Mouse (Mus musculus) brown adipose tissue, adult 24 weeks (tissue): ENCODE results near the gene Fntb. TPM values are rescaled to one million over a fixed set of nuclear protein-coding genes. Genes with fewer than 3 reads are reported as not detected.
"Not testable (repeated sequence)": the region's sequence is repeated elsewhere in the genome, so short reads cannot be mapped to it uniquely, and the experiment has no call there.

Source experiments
- H3K27ac ChIP-seq: fragments of 200-500 bp; replicated peaks from 2 replicates; pipeline ENCODE4 v1.5.1; 2012; ENCODE audit warnings: low read depth, mild to moderate bottlenecking, low read length
- H3K4me1 ChIP-seq: fragments of 200-500 bp; 2 replicates; pipeline ENCODE4 v1.6.1; 2012; ENCODE audit warnings: low read length, mixed read lengths; ENCODE audit not compliant: control insufficient read depth, insufficient read depth, insufficient read length
- H3K4me3 ChIP-seq: fragments of 200-500 bp; 2 replicates; pipeline ENCODE4 v1.5.1; 2012; ENCODE audit warnings: low read depth, mild to moderate bottlenecking, low read length, moderate library complexity; ENCODE audit not compliant: insufficient read depth
- polyA plus RNA-seq: library from polyadenylated mRNA; stranded (reverse); fragments of >200 nt; gene quantifications from 2 replicates; pipeline ENCODE4 v1.2.4, GENCODE M21; 2012; ENCODE audit not compliant: missing spikeins, insufficient read depth, insufficient read length

Fntb gene
- polyA plus RNA-seq, 1 experiment, result 20.7 TPM

DNA sequence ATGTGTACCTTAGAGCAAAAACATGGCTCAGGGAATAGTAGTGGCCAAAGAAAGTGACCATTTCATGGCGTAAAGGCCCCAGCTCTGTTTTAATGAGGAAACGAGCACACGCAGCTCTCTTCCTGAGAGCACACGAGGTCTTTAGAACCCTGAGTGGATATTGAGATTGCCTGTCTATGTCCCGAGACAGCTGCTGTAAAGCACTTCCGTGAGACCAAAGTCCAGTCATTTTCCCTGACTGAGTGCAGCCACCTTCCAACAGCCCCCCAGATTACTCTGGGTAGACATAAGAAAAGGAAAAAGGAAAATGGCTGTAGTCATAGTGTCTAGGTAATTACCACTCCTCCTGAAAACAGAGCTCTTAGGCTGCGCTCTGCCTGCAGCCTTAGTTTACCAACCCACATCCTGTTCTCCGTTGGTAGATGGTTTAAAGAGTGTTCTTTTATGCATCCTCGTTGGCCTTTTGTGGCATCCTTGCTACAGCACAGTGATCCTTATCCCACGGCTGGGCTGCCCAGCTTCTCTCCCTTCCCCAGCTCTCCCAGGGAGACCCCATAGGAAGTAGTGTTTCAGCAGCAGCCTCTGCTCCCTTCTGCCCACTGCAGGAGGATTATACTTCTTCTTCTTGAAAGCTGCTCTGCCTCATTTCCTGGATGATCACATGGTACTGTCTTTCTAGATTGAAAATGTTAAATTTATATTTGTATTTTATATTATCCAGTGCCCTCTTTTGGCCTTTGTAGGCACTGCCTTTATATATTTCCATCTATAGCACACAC is 13.1 kb downstream of the Fntb start:
- Histone ChIP-seq H3K27ac (no peak overlapping the region), H3K4me3 (no peak overlapping the region), H3K4me1 (peaks cover 6% of the 10 kb centered on the region)

DNA sequence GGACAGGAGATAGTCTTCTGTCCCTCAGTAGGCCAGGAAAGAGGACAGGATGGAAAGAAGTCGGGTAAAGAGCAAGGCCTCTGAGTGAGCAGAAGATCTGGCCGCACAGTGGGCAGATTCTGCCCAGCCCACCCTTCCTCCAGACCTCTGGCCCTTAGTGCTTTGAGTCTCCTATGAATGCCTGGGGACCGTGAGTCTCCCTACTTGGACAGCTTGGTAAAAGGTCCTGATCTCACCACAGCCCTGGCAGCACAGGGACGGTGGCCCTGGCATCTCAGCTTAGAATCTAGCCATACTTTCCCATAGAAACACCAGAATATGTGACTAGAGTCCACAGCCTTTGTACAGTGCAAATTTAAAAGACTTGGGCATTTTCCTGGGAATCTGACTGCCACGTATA is 14.6 kb downstream of the Fntb start:
- Histone ChIP-seq H3K4me3 (no peak overlapping the region), H3K27ac (no peak overlapping the region), H3K4me1 (peaks cover 3% of the 10 kb centered on the region; the same call in 1 of the 2 replicates)

- Histone ChIP-seq H3K4me3 (no peak overlapping the region), H3K4me1 (no peaks in the 10 kb centered on the region), H3K27ac (no peak overlapping the region)
Measured at GRCm38 (mm10) chr12:76780639-76781468, 15.5 kb downstream of the Fntb start.

- no peak overlapping the region for H3K4me3 ChIP-seq
- H3K4me1 ChIP-seq, result no peaks in the 10 kb centered on the region
- H3K27ac ChIP-seq, result no peak overlapping the region
Measured at GRCm38 (mm10) chr12:76784056-76784619, 18.7 kb downstream of the Fntb start.

DNA sequence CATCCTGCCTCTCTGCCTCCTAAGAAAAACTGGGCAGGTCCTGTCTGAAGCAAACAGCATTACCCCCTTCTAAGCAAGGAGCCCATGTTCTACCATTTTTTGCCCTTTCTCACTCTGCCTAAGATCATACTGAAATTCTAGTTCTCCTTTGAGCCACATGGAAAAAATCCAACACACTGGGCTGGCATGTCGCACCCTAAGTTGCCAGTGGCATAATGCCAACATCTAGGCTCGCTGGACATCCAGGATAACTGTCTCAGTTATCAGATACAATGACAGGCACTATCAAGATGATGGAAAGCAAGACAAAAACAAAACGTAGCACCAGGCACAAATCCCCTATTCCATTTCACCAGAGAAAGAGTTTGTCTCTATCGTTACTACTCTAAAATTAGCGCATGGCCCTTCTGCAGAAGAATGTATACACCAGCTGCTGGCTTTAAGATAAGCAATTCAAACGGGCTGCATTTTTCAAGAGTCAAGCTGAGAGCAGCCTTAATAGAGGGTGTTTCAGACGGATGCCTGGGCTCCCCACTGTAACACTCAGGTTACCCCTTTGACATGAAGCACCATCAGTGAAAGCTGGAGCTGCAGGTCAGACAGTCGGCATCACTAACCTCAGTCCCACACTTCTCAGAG is 25.2 kb downstream of the Fntb start:
- no peak overlapping the region for H3K27ac ChIP-seq

DNA sequence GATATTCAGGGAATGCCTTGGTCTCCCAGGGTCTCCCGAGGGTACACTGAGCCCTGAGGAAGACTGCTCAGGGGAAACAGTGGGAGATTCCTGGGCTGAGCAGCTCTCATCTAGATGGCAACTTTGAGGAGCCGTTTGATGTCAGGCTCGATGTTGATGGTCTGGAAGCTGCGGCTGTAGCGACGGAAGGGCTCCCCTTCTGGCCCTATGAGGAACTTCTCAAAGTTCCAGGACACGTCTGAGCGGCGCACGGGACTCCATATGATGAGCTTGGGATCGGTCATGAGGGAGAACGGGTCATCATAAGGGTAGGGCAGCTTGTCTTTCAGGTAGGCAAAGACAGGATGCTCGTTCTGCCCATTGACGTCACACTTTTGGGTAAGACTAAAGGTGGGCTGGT is 27.2 kb downstream of the Fntb start:
- not testable (repeated sequence) for H3K4me1 ChIP-seq, H3K4me3 ChIP-seq, H3K27ac ChIP-seq

More for the DNA sequence above, 25.2 kb downstream of the Fntb start:
- H3K4me3 ChIP-seq, result no peak overlapping the region
- no peaks in the 10 kb centered on the region for H3K4me1 ChIP-seq

GRCm38 (mm10) chr12:76795350-76795749 is 30.0 kb downstream of the Fntb start, which contains the start of gene Gpx2:
Gene Gpx2 (minus strand): TSS chr12:76795554.
- no peaks in the 10 kb centered on the region for H3K4me1 ChIP-seq
- no peak within 1 kb of the TSS for H3K4me3 ChIP-seq
- no peak within 1 kb of the TSS for H3K27ac ChIP-seq

GRCm38 (mm10) chr12:76796938-76797539 is 31.6 kb downstream of the Fntb start:
- no peaks in the 10 kb centered on the region for H3K4me1 ChIP-seq
- H3K27ac ChIP-seq, result no peak overlapping the region
- no peak overlapping the region for H3K4me3 ChIP-seq

- H3K4me1 ChIP-seq, result no peaks in the 10 kb centered on the region
- no peak overlapping the region for H3K27ac ChIP-seq
- H3K4me3 ChIP-seq, result no peak overlapping the region
Measured at GRCm38 (mm10) chr12:76798008-76798720, 32.8 kb downstream of the Fntb start.

DNA sequence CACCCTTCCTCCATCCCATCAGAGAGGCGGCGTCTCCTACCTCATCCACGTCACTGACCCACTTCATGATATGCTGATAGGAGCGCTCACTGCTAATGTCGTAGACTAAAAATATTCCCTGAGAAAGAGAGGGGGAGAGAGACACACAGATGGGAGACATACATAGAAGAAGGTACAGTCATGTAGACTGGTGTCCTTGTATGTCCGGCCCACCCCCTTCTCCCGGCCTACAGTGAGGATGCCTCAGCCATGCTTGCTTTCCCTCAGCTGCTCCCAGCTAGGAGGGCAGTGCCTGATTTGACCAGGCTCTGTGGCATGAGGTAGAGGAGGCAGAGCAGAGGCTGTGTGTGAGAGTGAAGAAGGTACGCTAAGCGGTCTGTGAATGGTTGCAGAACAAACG is 37.6 kb downstream of the Fntb start:
- no peak overlapping the region for H3K27ac ChIP-seq

GRCm38 (mm10) chr12:76803700-76804252 is 38.4 kb downstream of the Fntb start:
- H3K4me3 ChIP-seq, result no peak overlapping the region
- H3K27ac ChIP-seq, result no peak overlapping the region
- no peaks in the 10 kb centered on the region for H3K4me1 ChIP-seq

More for the DNA sequence above, 37.6 kb downstream of the Fntb start:
- H3K4me1 ChIP-seq, result no peaks in the 10 kb centered on the region
- H3K4me3 ChIP-seq, result no peak overlapping the region

- Histone ChIP-seq H3K4me1 (no peaks in the 10 kb centered on the region), H3K4me3 (no peak overlapping the region), H3K27ac (no peak overlapping the region)
Measured at GRCm38 (mm10) chr12:76805056-76805811, 39.8 kb downstream of the Fntb start.

- Histone ChIP-seq H3K4me1 (no peaks in the 10 kb centered on the region), H3K27ac (no peak overlapping the region), H3K4me3 (no peak overlapping the region)
Measured at GRCm38 (mm10) chr12:76807796-76808195, 42.4 kb downstream of the Fntb start.
